Mouse (Mus musculus) liver, adult 2 months (tissue): ENCODE results near the gene Cys1. TPM values are rescaled to one million over a fixed set of nuclear protein-coding genes. Genes with fewer than 3 reads are reported as not detected.

ENCODE experiments used
- DNase-seq: peaks from one replicate; pipeline ENCODE4 v3.0.0-alpha.2; 2011; ENCODE audit warnings: low read depth, low spot score; ENCODE audit errors: extremely low read depth
- H3K27ac ChIP-seq: fragments of 200-500 bp; replicated peaks from 2 replicates; pipeline ENCODE4 v1.5.1; 2012; ENCODE audit warnings: low read depth, mild to moderate bottlenecking, control low read depth, inconsistent platforms, low read length; ENCODE audit not compliant: insufficient read depth
- H3K27me3 ChIP-seq: fragments of 200-500 bp; 2 replicates; pipeline ENCODE4 v1.6.1; 2012; ENCODE audit warnings: mild to moderate bottlenecking, moderate library complexity, low read length, inconsistent platforms; ENCODE audit not compliant: control insufficient read depth, insufficient read depth
- H3K36me3 ChIP-seq: fragments of 200-500 bp; 2 replicates; pipeline ENCODE4 v1.6.1; 2012; ENCODE audit warnings: low read length, inconsistent platforms; ENCODE audit not compliant: control insufficient read depth, insufficient read depth
- H3K4me1 ChIP-seq: fragments of 200-500 bp; 2 replicates; pipeline ENCODE4 v1.6.1; 2011; ENCODE audit warnings: low read length; ENCODE audit not compliant: control insufficient read depth, insufficient read depth
- H3K4me3 ChIP-seq: fragments of 200-500 bp; 2 replicates; pipeline ENCODE4 v1.5.1; 2011; ENCODE audit warnings: low read depth, mild to moderate bottlenecking, control low read depth, low read length, moderate library complexity; ENCODE audit not compliant: insufficient read depth
- H3K79me2 ChIP-seq: fragments of 200-500 bp; 2 replicates; pipeline ENCODE4 v1.6.1; 2012; ENCODE audit warnings: inconsistent platforms, mild to moderate bottlenecking, low read length, moderate library complexity; ENCODE audit not compliant: control insufficient read depth, insufficient read depth
- H3K9ac ChIP-seq: fragments of 200-500 bp; 2 replicates; pipeline ENCODE4 v1.6.1; 2012; ENCODE audit warnings: low read depth, mild to moderate bottlenecking, control low read depth, inconsistent platforms, low read length
- CTCF ChIP-seq: fragments of 200-500 bp; IDR thresholded peaks from 2 replicates; pipeline ENCODE4 v1.5.1; 2011; ENCODE audit warnings: low read depth, low read length, control low read depth
- POLR2A ChIP-seq: fragments of 200-500 bp; IDR thresholded peaks from 2 replicates; pipeline ENCODE4 v1.6.1; 2011; ENCODE audit warnings: low read length, control low read depth; ENCODE audit not compliant: insufficient read depth; ENCODE audit errors: extremely low read depth
- WGBS: fragments of 180-500 bp; shearing (Covaris S2); methylation state at CpG from one replicate; pipeline ENCODE4 v1.1.7; 2018; 5-methylcytosine and 5-hydroxymethylcytosine counted together
- polyA plus RNA-seq: library from polyadenylated mRNA; depleted of rRNA; stranded (reverse); fragments of >200 nt; gene quantifications from 2 replicates; pipeline ENCODE4 v1.2.3, GENCODE M21; 2012
- total RNA-seq: library from RNA; depleted of rRNA; stranded (reverse); fragments of >200 nt; gene quantifications from 2 replicates; pipeline ENCODE4 v1.2.3, GENCODE M21; 2014

Gene Cys1
- total and polyA plus RNA-seq, 2 experiments = 2.8 to 4.3 TPM

DNA sequence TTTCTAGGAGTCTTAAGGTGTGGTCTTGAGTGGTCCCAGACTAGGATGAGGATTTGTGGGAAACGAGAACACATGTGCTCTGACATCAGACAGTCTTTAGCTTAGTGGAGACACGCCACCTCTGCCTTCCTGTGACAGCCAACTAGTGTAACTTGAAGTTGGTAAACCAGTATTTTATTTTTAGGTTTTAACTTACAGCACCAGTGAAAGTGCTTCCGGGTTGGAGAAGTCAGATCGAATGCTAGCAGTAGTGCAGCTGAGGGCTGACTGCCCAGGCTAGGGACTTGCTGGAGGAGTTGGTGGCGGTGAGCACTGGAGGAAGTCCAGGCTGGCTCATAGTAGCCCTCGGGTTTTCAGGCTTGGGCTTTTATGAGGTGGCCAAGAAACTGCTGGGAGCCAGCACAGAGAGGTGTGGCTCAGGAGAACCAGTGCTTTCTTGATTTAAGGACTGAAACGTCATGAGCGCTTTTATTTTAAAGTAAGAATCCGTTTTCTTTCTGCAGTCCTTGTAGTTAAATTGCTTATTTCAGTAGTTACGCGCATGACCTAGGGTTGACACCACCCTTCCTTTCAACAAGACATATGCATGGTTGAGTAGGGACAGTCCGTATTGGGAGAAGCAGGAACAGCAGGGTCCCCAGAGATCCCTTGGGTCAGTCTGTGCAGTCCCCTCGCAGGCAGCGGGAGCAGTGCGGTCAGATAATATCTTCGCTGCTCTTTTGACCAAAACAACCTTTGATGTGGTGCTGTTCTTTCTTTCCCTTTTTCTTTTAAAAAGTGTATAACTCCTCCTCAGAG, 27.3 kb downstream of the Cys1 start:
- Histone ChIP-seq H3K9ac (no peak overlapping the region), H3K4me1 (peaks cover 25% of the 10 kb centered on the region), H3K4me3 (no peak overlapping the region), H3K79me2 (peaks cover 23% of the 10 kb centered on the region; the same call in 1 of the 2 replicates), H3K36me3 (peaks cover 20% of the 10 kb centered on the region; the same call in 1 of the 2 replicates), H3K27ac (no peak overlapping the region), H3K27me3 (no peaks in the 10 kb centered on the region)
- 85% methylated on average over 16 of the region's 16 CpGs for WGBS
- no peak for DNase-seq
- TF ChIP-seq CTCF = no peak
- no peak for TF ChIP-seq POLR2A

DNA sequence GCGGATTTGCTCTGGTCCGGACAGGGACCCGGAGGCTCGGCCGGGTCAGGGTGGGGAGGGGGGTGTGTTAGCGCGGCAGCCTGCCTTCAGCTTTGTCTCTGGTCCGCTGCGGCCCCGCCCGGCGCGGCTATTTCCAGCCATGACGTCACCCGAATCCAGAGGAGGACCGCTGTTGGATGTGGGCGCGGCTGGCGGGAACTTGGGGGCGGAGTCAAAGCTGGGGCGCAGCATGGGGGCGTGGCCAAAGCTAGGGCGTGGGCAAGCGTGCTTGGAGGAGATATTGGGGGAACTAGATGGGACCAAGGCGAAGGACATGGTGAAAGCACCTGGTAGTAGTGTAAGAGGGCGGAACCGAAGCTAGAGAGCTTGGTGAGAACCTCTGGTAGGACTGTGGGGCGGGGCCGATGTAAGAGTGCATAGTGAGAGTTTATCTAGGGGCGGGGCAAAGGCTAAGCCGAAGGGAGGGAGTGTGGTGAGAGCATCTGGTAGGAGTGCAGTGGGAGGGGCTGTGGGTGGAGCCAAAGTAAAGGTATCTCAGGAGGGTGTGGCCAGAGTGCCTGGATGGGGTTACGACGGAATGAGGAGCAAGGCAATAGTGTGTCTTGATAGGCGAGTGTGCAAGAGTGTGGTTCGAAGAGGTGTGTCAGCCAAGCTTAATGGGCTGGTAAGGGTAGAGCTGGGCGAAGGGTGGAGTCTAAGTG, 29.8 kb downstream of the Cys1 start:
- DNase-seq = peak; percentile 86
- 2% methylated on average over 36 of the region's 36 CpGs for WGBS
- peaks cover 28% of the 10 kb centered on the region for H3K4me1 ChIP-seq
- peak overlapping the region; percentile 96 for H3K27ac ChIP-seq
- H3K9ac ChIP-seq = peak overlapping the region; percentile 99
- peak overlapping the region; percentile 90 for H3K4me3 ChIP-seq
- no peaks in the 10 kb centered on the region for H3K27me3 ChIP-seq
- no peak for TF ChIP-seq CTCF
- no peak for TF ChIP-seq POLR2A
- peaks cover 23% of the 10 kb centered on the region; the same call in 1 of the 2 replicates for H3K79me2 ChIP-seq
- H3K36me3 ChIP-seq = peaks cover 15% of the 10 kb centered on the region; the same call in 1 of the 2 replicates

- WGBS = under 1% methylated on average over 64 of the region's 68 CpGs
Measured at GRCm38 (mm10) chr12:24651063-24651557, 30.5 kb downstream of the Cys1 start, which contains the start of gene Klf11. Gene Klf11, plus strand, starts transcription at chr12:24651274.

GRCm38 (mm10) chr12:24650415-24651062, 31.1 kb downstream of the Cys1 start:
- H3K4me1 ChIP-seq = peaks cover 28% of the 10 kb centered on the region
- H3K79me2 ChIP-seq = peaks cover 22% of the 10 kb centered on the region; the same call in 1 of the 2 replicates
- H3K27ac ChIP-seq = peak overlapping the region; percentile 95
- H3K9ac ChIP-seq = peak overlapping the region; percentile 81
- H3K27me3 ChIP-seq = no peaks in the 10 kb centered on the region
- H3K36me3 ChIP-seq = peaks cover 9% of the 10 kb centered on the region; the same call in 1 of the 2 replicates
- TF ChIP-seq CTCF = no peak
- no peak; the same call in 1 of the 2 replicates for TF ChIP-seq POLR2A
- no peak for DNase-seq
- 1% methylated on average over 22 of the region's 22 CpGs for WGBS
- peak overlapping the region; percentile 72 for H3K4me3 ChIP-seq

More at GRCm38 (mm10) chr12:24651063-24651557, 30.5 kb downstream of the Cys1 start, which contains the start of gene Klf11:
- Histone ChIP-seq H3K36me3 (peaks cover 14% of the 10 kb centered on the region; the same call in 1 of the 2 replicates), H3K27ac (peak within 1 kb of the TSS; percentile 96), H3K79me2 (peaks cover 23% of the 10 kb centered on the region; the same call in 1 of the 2 replicates), H3K4me1 (peaks cover 28% of the 10 kb centered on the region), H3K4me3 (peak within 1 kb of the TSS; percentile 90), H3K27me3 (no peaks in the 10 kb centered on the region), H3K9ac (peak within 1 kb of the TSS; percentile 99)
- TF ChIP-seq POLR2A (peak; percentile 61), CTCF (no peak)
- peak; percentile 73 for DNase-seq

DNA sequence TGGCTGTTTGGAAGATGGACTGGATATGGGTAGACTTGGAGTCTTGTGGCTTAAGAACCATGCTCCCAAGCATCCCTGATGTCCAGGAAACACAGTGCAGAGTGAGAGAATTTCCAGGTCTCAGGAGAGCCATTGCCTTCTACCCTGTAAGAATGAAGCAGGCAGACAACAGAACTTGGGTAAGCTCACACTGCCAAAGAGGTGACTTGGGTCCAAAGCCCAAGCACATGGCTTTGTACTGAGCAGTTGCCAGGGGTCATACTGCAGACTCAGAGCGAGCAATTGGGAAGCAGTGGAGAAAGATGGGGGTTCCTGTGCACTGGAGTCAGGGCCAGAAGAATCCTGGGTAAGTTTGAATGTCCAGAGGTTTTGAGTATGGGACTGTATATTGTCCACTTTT, 33.5 kb downstream of the Cys1 start:
- Histone ChIP-seq H3K4me3 (no peak overlapping the region), H3K36me3 (no peaks in the 10 kb centered on the region), H3K27ac (no peak overlapping the region), H3K4me1 (peaks cover 22% of the 10 kb centered on the region), H3K79me2 (peaks cover 9% of the 10 kb centered on the region; the same call in 1 of the 2 replicates), H3K9ac (no peak overlapping the region), H3K27me3 (no peaks in the 10 kb centered on the region)
- WGBS = 17% methylated on average over 1 of the region's 1 CpGs
- TF ChIP-seq CTCF (no peak), POLR2A (no peak)
- DNase-seq = peak; percentile 81
